Mouse (Mus musculus): ENCODE data around the gene 5730480H06Rik.

5730480H06Rik gene

GRCm38 (mm10) chr5:48421957-48422356 is 94.2 kb downstream of the 5730480H06Rik start:
- no peak for DNase-seq (ENCODE audit: low spot score)

DNA sequence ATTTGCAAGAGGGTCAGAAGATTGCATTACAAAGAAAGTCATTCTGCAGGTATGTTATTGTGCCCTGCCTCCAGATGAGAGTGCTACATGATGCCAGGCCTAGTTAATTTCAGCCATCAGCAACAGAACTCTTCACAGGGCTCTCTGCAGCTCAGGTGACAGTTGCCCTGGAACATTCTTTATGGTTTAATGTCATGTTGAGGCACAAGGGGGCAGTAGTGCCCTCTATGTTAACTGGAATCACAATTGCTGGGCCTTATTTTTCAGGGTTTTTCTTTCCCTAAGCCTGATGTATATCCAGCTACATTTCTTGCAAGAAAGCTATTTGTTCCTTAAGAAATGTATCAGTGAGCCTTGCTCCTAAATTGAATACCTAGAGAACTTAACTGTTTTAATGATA is 102.7 kb downstream of the 5730480H06Rik start:
- no peak for DNase-seq (ENCODE audit: low spot score)

- DNase-seq (ENCODE audit: low spot score) = no peak
Observed at GRCm38 (mm10) chr5:48448888-48449287, 121.1 kb downstream of the 5730480H06Rik start.

GRCm38 (mm10) chr5:48460221-48460620 is 132.5 kb downstream of the 5730480H06Rik start:
- no peak for DNase-seq (ENCODE audit: low spot score)

Measured in ovary, postnatal 36 days (tissue).